Mouse (Mus musculus) cortical plate, adult 2 months (tissue): ENCODE results near the gene Slit3.

ENCODE experiments used
- CTCF ChIP-seq: fragments of 200-500 bp; IDR thresholded peaks from 2 replicates; pipeline ENCODE4 v1.5.1; 2011; ENCODE audit warnings: mild to moderate bottlenecking, control low read depth, low read length; ENCODE audit not compliant: insufficient read depth; ENCODE audit errors: extremely low read depth
- POLR2A ChIP-seq: fragments of 200-500 bp; IDR thresholded peaks from 2 replicates; pipeline ENCODE4 v1.6.1; 2011; ENCODE audit warnings: mild to moderate bottlenecking, low read length, control low read depth; ENCODE audit not compliant: insufficient read depth; ENCODE audit errors: extremely low read depth

DNA sequence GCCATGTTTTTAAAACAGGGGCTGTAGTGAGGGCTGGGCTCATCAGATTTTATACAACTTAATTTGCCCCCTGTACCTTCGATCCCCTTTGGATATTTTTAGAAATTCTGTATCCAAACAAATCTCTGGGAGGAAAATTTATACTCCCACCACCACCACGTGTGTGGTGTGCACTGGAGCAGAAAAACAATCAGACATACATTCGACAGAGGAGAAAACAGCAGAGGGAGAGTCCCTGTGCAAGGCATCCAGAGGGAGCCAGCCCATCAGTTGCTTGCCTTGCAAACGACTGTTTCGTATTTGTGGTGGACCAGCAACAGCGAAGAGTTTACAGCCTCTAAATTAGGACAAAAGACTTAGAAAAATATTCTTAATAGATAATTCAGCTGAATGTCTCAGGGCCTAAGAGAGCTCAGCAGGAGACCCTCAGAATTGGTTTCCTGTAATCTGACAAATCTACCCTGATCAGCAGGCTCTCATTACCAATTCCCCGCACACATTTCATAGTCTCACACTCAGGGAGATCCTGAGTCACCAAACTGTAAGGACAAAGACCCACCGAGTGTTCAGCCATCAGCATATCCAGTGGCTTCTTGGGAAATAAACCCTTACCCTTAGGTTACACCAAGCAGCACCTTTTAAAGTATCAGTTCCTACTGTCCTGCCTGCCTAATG, 40.4 kb upstream of the Slit3 start:
- no peak for TF ChIP-seq POLR2A
- no peak for TF ChIP-seq CTCF
